Mouse (Mus musculus) kidney, embryonic 14.5 days (tissue): ENCODE data around the gene Prkag2. TPM values are rescaled to one million over a fixed set of nuclear protein-coding genes. Genes with fewer than 3 reads are reported as not detected.

Experiments used
- ATAC-seq: fragments of 200-750 bp; cut with Nextera tagmentation; 2 replicates; pipeline ENCODE4 v1.8.0; 2017; ENCODE audit warnings: moderate number of reproducible peaks, mild to moderate bottlenecking, moderate TSS enrichment, moderate library complexity; ENCODE audit not compliant: low FRiP score, low TSS enrichment
- H3K27ac ChIP-seq: fragments of 300-500 bp; sonication (generic); 2 replicates; pipeline ENCODE4 v1.5.1; 2014; ENCODE audit warnings: low read depth, mild to moderate bottlenecking, low read length, moderate library complexity, mixed read lengths
- H3K27me3 ChIP-seq: fragments of 300-500 bp; sonication (generic); 2 replicates; pipeline ENCODE4 v1.6.1; 2014; ENCODE audit warnings: mild to moderate bottlenecking, low read length; ENCODE audit not compliant: control insufficient read depth, insufficient read depth
- H3K36me3 ChIP-seq: fragments of 300-500 bp; sonication (generic); 2 replicates; pipeline ENCODE4 v1.6.1; 2014; ENCODE audit warnings: low read length, mixed read lengths; ENCODE audit not compliant: control insufficient read depth, insufficient read depth
- H3K4me1 ChIP-seq: fragments of 300-500 bp; sonication (generic); 2 replicates; pipeline ENCODE4 v1.6.1; 2014; ENCODE audit warnings: low read length, mixed read lengths; ENCODE audit not compliant: control insufficient read depth, insufficient read depth
- H3K4me2 ChIP-seq: fragments of 300-500 bp; sonication (generic); replicated peaks from 2 replicates; pipeline ENCODE4 v1.6.1; 2014; ENCODE audit warnings: low read depth, mild to moderate bottlenecking, low read length
- H3K4me3 ChIP-seq: fragments of 300-500 bp; sonication (generic); 2 replicates; pipeline ENCODE4 v1.5.1; 2014; ENCODE audit warnings: mild to moderate bottlenecking, low read length
- H3K9ac ChIP-seq: fragments of 300-500 bp; sonication (generic); 2 replicates; pipeline ENCODE4 v1.6.1; 2014; ENCODE audit warnings: low read depth, mild to moderate bottlenecking, low read length, moderate library complexity
- H3K9me3 ChIP-seq: fragments of 300-500 bp; sonication (generic); 2 replicates; pipeline ENCODE4 v1.6.1; 2016; ENCODE audit warnings: low read length; ENCODE audit not compliant: control insufficient read depth
- WGBS: fragments of 180-500 bp; shearing (Covaris S2); extraction: QIAGEN DNeasy Blood & Tissue Kit; methylation state at CpG from one replicate; pipeline ENCODE4 v1.1.7; 2014; 5-methylcytosine and 5-hydroxymethylcytosine counted together
- polyA plus RNA-seq: library from polyadenylated mRNA; unstranded; fragments of >200 nt; fragmentation: Nextera tagmentation; extraction: Ambion mirVana; gene quantifications from 2 replicates; pipeline ENCODE4 v1.2.1, GENCODE M21; 2014

The Prkag2 gene
- polyA plus RNA-seq, 1 experiment from 2014 or later: 44.6 TPM

DNA sequence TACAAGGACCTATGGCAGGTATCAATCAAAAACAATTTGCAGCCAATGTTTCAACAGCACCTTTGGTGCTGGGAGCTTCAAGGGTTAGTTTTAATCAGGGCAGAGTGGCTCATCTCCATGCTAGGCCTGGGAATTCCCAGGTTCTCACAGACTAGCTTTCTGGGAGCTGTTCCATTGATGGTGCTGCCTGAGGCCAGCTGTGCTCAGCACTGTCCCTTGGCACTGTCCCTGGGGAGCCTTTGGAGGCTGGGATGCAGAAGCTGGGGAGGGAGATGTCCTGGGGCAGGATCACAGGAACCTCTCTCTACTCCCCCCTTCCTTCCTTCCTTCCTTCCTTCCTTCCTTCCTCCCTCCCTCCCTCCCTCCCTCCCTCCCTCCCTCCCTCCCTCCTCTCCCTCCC is 13.7 kb upstream of the Prkag2 start:
- Histone ChIP-seq H3K4me3 (no peak overlapping the region), H3K27ac (no peak overlapping the region), H3K36me3 (no peaks in the 10 kb centered on the region), H3K9me3 (no peaks in the 10 kb centered on the region), H3K4me2 (no peak overlapping the region), H3K9ac (no peak overlapping the region), H3K27me3 (no peaks in the 10 kb centered on the region), H3K4me1 (no peaks in the 10 kb centered on the region)
- no peak for ATAC-seq

- no peak overlapping the region for H3K4me2 ChIP-seq
- H3K4me3 ChIP-seq: no peak overlapping the region
- H3K9ac ChIP-seq: no peak overlapping the region
- H3K9me3 ChIP-seq: no peaks in the 10 kb centered on the region
- H3K36me3 ChIP-seq: no peaks in the 10 kb centered on the region
- ATAC-seq: no peak
- H3K27ac ChIP-seq: no peak overlapping the region
- WGBS: 87% methylated on average over 3 of the region's 3 CpGs
- no peaks in the 10 kb centered on the region for H3K27me3 ChIP-seq
- no peaks in the 10 kb centered on the region for H3K4me1 ChIP-seq
Observed at GRCm38 (mm10) chr5:25110314-25110713, 9.9 kb upstream of the Prkag2 start.

DNA sequence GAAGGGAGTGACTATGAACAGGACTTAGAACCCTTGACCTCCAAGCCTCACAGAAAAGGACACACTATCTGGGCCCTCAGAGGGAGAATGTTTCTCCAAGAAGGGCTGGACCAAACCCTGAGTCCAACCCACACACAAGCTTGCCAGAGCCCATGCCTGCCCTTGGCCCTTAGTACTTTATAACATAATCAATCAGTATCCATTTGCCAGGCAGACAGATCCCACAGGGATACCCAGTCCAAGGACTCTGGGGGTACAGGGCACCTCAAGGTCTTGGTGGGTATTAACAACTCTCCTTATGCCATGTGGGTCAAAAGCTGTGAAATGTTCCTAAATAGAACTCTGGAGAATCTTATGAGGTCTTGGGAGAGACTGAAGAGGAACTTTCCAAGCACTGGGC is 5.3 kb upstream of the Prkag2 start:
- H3K27ac ChIP-seq: no peak overlapping the region
- no peak overlapping the region for H3K9ac ChIP-seq
- no peak for ATAC-seq
- 0 out of 2 replicates have a peak, but pooled peaks cover 4% of the 10 kb centered on the region for H3K4me1 ChIP-seq
- H3K4me3 ChIP-seq: no peak overlapping the region
- H3K36me3 ChIP-seq: no peaks in the 10 kb centered on the region
- 0 out of 2 replicates have a peak, but pooled peaks cover 5% of the 10 kb centered on the region for H3K27me3 ChIP-seq
- H3K9me3 ChIP-seq: no peaks in the 10 kb centered on the region
- H3K4me2 ChIP-seq: no peak overlapping the region

GRCm38 (mm10) chr5:25101126-25101523 is 683 bp upstream of the Prkag2 start:
- Histone ChIP-seq H3K27ac (no peak overlapping the region), H3K27me3 (peaks cover 17% of the 10 kb centered on the region), H3K9ac (peak overlapping the region; percentile 63), H3K4me1 (0 out of 2 replicates have a peak, but pooled peaks cover 9% of the 10 kb centered on the region), H3K9me3 (no peaks in the 10 kb centered on the region), H3K36me3 (no peaks in the 10 kb centered on the region), H3K4me3 (peak overlapping the region; percentile 61), H3K4me2 (peak overlapping the region; percentile 100)
- ATAC-seq: peak; percentile 72
- WGBS: under 1% methylated on average over 25 of the region's 25 CpGs

DNA sequence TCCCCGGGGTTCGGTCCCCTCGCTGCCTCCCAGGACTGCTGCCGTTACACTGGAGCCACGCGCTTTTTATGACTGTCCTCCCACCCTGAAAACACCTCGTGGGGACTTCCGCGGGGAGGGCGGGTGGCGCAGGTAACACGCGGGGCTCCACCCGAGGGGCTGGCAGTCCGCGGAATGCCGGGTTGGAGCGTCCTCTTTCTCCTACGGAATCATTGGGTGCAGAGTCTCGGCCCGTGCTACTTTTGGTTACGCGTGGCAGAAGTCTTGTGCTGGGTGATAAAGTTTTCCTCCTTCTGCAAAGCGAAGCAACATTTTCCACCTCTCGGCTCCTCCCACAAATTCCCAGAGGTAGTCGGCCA is 306 bp downstream of the Prkag2 start:
- H3K4me3 ChIP-seq: peak overlapping the region; percentile 61
- H3K27ac ChIP-seq: no peak overlapping the region
- H3K36me3 ChIP-seq: no peaks in the 10 kb centered on the region
- H3K4me2 ChIP-seq: peak overlapping the region; percentile 100
- H3K9ac ChIP-seq: peak overlapping the region; percentile 63
- H3K9me3 ChIP-seq: no peaks in the 10 kb centered on the region
- ATAC-seq: peak; percentile 11; the same call in 1 of the 2 replicates
- H3K4me1 ChIP-seq: 0 out of 2 replicates have a peak, but pooled peaks cover 9% of the 10 kb centered on the region
- under 1% methylated on average over 26 of the region's 26 CpGs for WGBS
- peaks cover 17% of the 10 kb centered on the region for H3K27me3 ChIP-seq

- peak overlapping the region; percentile 100 for H3K4me2 ChIP-seq
- H3K4me1 ChIP-seq: 0 out of 2 replicates have a peak, but pooled peaks cover 9% of the 10 kb centered on the region
- peak; percentile 64 for ATAC-seq
- peaks cover 17% of the 10 kb centered on the region for H3K27me3 ChIP-seq
- H3K9me3 ChIP-seq: no peaks in the 10 kb centered on the region
- peak overlapping the region; percentile 63 for H3K9ac ChIP-seq
- H3K27ac ChIP-seq: no peak overlapping the region
- under 1% methylated on average over 45 of the region's 45 CpGs for WGBS
- H3K36me3 ChIP-seq: no peaks in the 10 kb centered on the region
- H3K4me3 ChIP-seq: peak overlapping the region; percentile 61
Observed at GRCm38 (mm10) chr5:25099367-25100156, 880 bp downstream of the Prkag2 start.

GRCm38 (mm10) chr5:25097891-25098290 is 2.6 kb downstream of the Prkag2 start:
- no peak overlapping the region for H3K4me3 ChIP-seq
- H3K4me1 ChIP-seq: 0 out of 2 replicates have a peak, but pooled peaks cover 9% of the 10 kb centered on the region
- H3K9ac ChIP-seq: no peak overlapping the region
- 71% methylated on average over 3 of the region's 3 CpGs for WGBS
- no peak for ATAC-seq
- H3K9me3 ChIP-seq: no peaks in the 10 kb centered on the region
- H3K4me2 ChIP-seq: no peak overlapping the region
- H3K27ac ChIP-seq: no peak overlapping the region
- H3K36me3 ChIP-seq: no peaks in the 10 kb centered on the region
- H3K27me3 ChIP-seq: peaks cover 17% of the 10 kb centered on the region

- 49% methylated on average over 4 of the region's 4 CpGs for WGBS
- no peak overlapping the region for H3K27ac ChIP-seq
- no peak for ATAC-seq
- no peaks in the 10 kb centered on the region for H3K36me3 ChIP-seq
- no peak overlapping the region for H3K4me3 ChIP-seq
- H3K27me3 ChIP-seq: peaks cover 15% of the 10 kb centered on the region
- 0 out of 2 replicates have a peak, but pooled peaks cover 9% of the 10 kb centered on the region for H3K4me1 ChIP-seq
- no peak overlapping the region for H3K4me2 ChIP-seq
- no peaks in the 10 kb centered on the region for H3K9me3 ChIP-seq
- no peak overlapping the region for H3K9ac ChIP-seq
Observed at GRCm38 (mm10) chr5:25096431-25096830, 4.0 kb downstream of the Prkag2 start.

- no peak overlapping the region for H3K27ac ChIP-seq
- no peak overlapping the region for H3K4me3 ChIP-seq
- H3K4me2 ChIP-seq: no peak overlapping the region
- H3K9me3 ChIP-seq: no peaks in the 10 kb centered on the region
- H3K9ac ChIP-seq: no peak overlapping the region
- H3K4me1 ChIP-seq: no peaks in the 10 kb centered on the region
- no peaks in the 10 kb centered on the region for H3K36me3 ChIP-seq
- peak; percentile 69; the same call in 1 of the 2 replicates for ATAC-seq
- H3K27me3 ChIP-seq: no peaks in the 10 kb centered on the region
- 56% methylated on average over 8 of the region's 8 CpGs for WGBS
Observed at GRCm38 (mm10) chr5:25092630-25093245, 7.7 kb downstream of the Prkag2 start.
